Mouse (Mus musculus) testis, adult 2 months (tissue): ENCODE data around the gene Rpl36al.

Experiments
- CTCF ChIP-seq: fragments of 200-500 bp; IDR thresholded peaks from 2 replicates; pipeline ENCODE4 v1.5.1; 2012; ENCODE audit warnings: low read depth, mild to moderate bottlenecking, inconsistent platforms, low read length, moderate library complexity; ENCODE audit not compliant: control insufficient read depth, insufficient read depth, insufficient replicate concordance
- POLR2A ChIP-seq: fragments of 200-500 bp; IDR thresholded peaks from 2 replicates; pipeline ENCODE4 v1.6.1; 2012; ENCODE audit warnings: low read depth, mild to moderate bottlenecking, inconsistent platforms, low read length, moderate library complexity; ENCODE audit not compliant: control insufficient read depth

DNA sequence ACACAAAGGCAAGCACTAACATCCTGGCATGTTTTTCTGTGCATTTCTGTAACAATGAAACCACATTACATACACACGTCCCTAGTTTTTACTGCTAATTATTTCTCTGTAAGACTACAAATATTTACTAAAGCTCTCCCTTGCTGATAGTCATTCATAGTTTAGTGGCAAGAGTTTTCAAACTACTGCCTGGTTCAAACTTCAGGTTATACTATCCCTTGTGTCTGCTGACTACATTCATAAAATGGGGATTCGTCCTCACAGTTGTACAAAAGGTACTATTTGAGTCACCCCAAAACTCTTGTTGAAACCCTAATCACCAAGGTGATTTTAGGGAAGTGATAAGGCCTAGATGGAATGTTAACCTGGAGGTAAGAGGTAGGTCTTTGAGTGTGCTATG is 28.0 kb downstream of the Rpl36al start:
- TF ChIP-seq CTCF (no peak), POLR2A (no peak)
